Mouse (Mus musculus): Measurements from ENCODE around the gene Adcy3. TPM values are rescaled to one million over a fixed set of nuclear protein-coding genes. Genes with fewer than 3 reads are reported as not detected.

The Adcy3 gene
- total and polyA plus RNA-seq, 3 experiments = 0.13 to 0.34 (median 0.13) TPM

DNA sequence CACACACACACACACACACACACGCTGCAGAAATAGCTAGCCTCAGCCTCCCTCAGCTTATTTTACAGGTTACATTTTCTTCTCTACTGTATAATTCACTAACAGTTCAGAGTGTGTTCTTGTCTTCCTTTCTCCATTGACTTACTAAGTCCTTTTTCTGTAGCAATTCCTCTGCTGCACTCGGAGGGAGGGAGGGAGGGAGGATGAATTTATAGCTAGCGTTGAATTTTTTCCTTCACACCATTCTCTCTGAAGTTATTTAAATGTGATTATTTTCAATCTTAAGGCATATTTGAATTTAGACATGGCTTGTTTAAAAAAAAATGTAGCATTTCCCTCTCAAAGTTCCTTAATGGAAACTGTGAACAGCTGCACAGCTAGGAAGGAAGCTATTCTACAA lies 15.8 kb upstream of the Adcy3 start:
- no peaks in the 10 kb centered on the region for H3K79me2 ChIP-seq (replicated peaks; ENCODE audit: control insufficient read depth, extremely low read depth, insufficient read depth, poor library complexity, severe bottlenecking)
- dilution Hi-C loops (cut with MboI; ENCODE audit: extremely low pct_ligation_motif_present, extremely low pct_unique_long_range_greater_than_20kb, low sequenced_read_pairs) = no loop called here
- peaks cover 3 to 37% of the 10 kb centered on the region in 2 experiments for H3K36me3 ChIP-seq (replicated peaks in 1 of 2; ENCODE audit: control insufficient read depth in 1 of 2, insufficient read depth in 1 of 2, low read length in 1 of 2)
- no peak for DNase-seq (ENCODE audit: extremely low read depth)
- no peak overlapping the region for H3K9ac ChIP-seq (ENCODE audit: insufficient read depth, low read depth)
- no peak for TF ChIP-seq ELF1 (IDR thresholded peaks at IDR 0.05; ENCODE audit: low read depth, low read length)
- TF ChIP-seq KAT2A (IDR thresholded peaks at IDR 0.05; ENCODE audit: insufficient replicate concordance, low read length) = no peak
- TF ChIP-seq IRF4 (IDR thresholded peaks at IDR 0.05; ENCODE audit: low read depth, low read length) = no peak
- no peak for TF ChIP-seq MAZ (IDR thresholded peaks at IDR 0.05; ENCODE audit: low read depth, low read length)
- no peak for TF ChIP-seq GABPA (IDR thresholded peaks at IDR 0.05; ENCODE audit: insufficient replicate concordance, low read depth, low read length)
- TF ChIP-seq MYC (IDR thresholded peaks at IDR 0.05; ENCODE audit: low read depth, low read length) = no peak
- no peak for TF ChIP-seq CHD1 (IDR thresholded peaks at IDR 0.05; ENCODE audit: low read depth, low read length)
- TF ChIP-seq TCF12 (IDR thresholded peaks at IDR 0.05; ENCODE audit: low read depth, low read length) = no peak
- no peak for TF ChIP-seq NELFE (IDR thresholded peaks at IDR 0.05; ENCODE audit: low read depth, low read length)
- TF ChIP-seq RAD21 (IDR thresholded peaks at IDR 0.05; ENCODE audit: low read depth, low read length) = no peak
- TF ChIP-seq SMC3 (IDR thresholded peaks at IDR 0.05; ENCODE audit: low read depth, low read length) = no peak
- H3K4me1 ChIP-seq (ENCODE audit: control insufficient read depth in 1 of 2, insufficient read depth in 2 of 2) = peaks cover 0 to 8% of the 10 kb centered on the region in 2 experiments; a peak in 2 of 4 replicates
- H3K27ac ChIP-seq (ENCODE audit: insufficient read depth, low read depth) = no peak overlapping the region
- no peak overlapping the region for H3K4me3 ChIP-seq (replicated peaks in 1 of 3; ENCODE audit: low read depth in 2 of 3, low read length in 2 of 3, poor library complexity in 1 of 3)
- no peak overlapping the region for H3K4me2 ChIP-seq (ENCODE audit: insufficient read depth, low read depth, poor library complexity, severe bottlenecking)
- no peaks in the 10 kb centered on the region for H3K27me3 ChIP-seq (replicated peaks)
- H3K9me3 ChIP-seq (replicated peaks; ENCODE audit: low read length) = no peaks in the 10 kb centered on the region
- in situ Hi-C loops (cut with MboI; ENCODE audit: low pct_ligation_motif_present, low pct_unique_long_range_greater_than_20kb, low sequenced_read_pairs) = no loop called here

DNA sequence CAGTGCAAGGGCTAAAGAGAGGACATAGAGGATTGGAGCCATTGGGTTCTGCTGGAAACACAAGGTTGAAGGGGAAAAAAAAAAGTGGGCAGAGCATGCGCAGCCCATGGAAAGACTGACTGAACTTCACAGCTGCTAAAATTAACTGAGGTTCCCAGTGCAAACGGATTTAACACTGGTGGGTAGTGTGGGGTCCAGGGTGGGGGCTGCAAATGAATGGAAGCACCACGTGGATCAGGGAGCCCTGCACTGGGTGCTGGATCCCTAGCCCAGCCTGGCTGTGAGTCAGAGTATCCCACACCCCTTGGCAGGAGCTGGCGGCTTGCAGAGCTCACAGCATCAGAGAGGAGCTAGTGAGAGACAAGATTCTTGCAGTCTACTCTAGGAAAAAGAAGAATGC lies 15.3 kb upstream of the Adcy3 start:
- H3K36me3 ChIP-seq (replicated peaks in 1 of 2; ENCODE audit: control insufficient read depth in 1 of 2, insufficient read depth in 1 of 2, low read length in 1 of 2) = peaks cover 0 to 32% of the 10 kb centered on the region in 2 experiments
- no peak overlapping the region for H3K4me2 ChIP-seq (ENCODE audit: insufficient read depth, low read depth, poor library complexity, severe bottlenecking)
- H3K27me3 ChIP-seq (replicated peaks) = no peaks in the 10 kb centered on the region
- H3K4me3 ChIP-seq (replicated peaks in 1 of 3; ENCODE audit: low read depth in 2 of 3, low read length in 2 of 3, poor library complexity in 1 of 3) = no peak overlapping the region
- DNase-seq (ENCODE audit: extremely low read depth) = no peak
- H3K9ac ChIP-seq (ENCODE audit: insufficient read depth, low read depth) = no peak overlapping the region
- H3K27ac ChIP-seq (ENCODE audit: insufficient read depth, low read depth) = no peak overlapping the region
- TF ChIP-seq POLR2A (IDR thresholded peaks at IDR 0.05; ENCODE audit: low read depth, low read length) (no peak), CHD1 (IDR thresholded peaks at IDR 0.05; ENCODE audit: low read depth, low read length) (no peak), RAD21 (IDR thresholded peaks at IDR 0.05; ENCODE audit: low read depth, low read length) (no peak), ZMIZ1 (IDR thresholded peaks at IDR 0.05; ENCODE audit: low read depth, low read length) (no peak), SMC3 (IDR thresholded peaks at IDR 0.05; ENCODE audit: low read depth, low read length) (no peak), MAFK (IDR thresholded peaks at IDR 0.05; ENCODE audit: insufficient replicate concordance, low read length) (no peak), GABPA (IDR thresholded peaks at IDR 0.05; ENCODE audit: insufficient replicate concordance, low read depth, low read length) (no peak), TBP (conservative IDR thresholded peaks at IDR 0.05; ENCODE audit: low read depth, low read length) (no peak), MYC (IDR thresholded peaks at IDR 0.05; ENCODE audit: low read depth, low read length) (no peak), ELF1 (IDR thresholded peaks at IDR 0.05; ENCODE audit: low read depth, low read length) (no peak), BHLHE40 (IDR thresholded peaks at IDR 0.05; ENCODE audit: low read depth, low read length) (no peak), MAZ (IDR thresholded peaks at IDR 0.05; ENCODE audit: low read depth, low read length) (no peak), MXI1 (IDR thresholded peaks at IDR 0.05; ENCODE audit: low read depth, low read length) (no peak), HCFC1 (IDR thresholded peaks at IDR 0.05; ENCODE audit: low read depth, low read length) (no peak)
- H3K79me2 ChIP-seq (replicated peaks; ENCODE audit: control insufficient read depth, extremely low read depth, insufficient read depth, poor library complexity, severe bottlenecking) = no peaks in the 10 kb centered on the region
- dilution Hi-C loops (cut with MboI; ENCODE audit: extremely low pct_ligation_motif_present, extremely low pct_unique_long_range_greater_than_20kb, low sequenced_read_pairs) (no loop called here), in situ Hi-C loops (cut with MboI; ENCODE audit: low pct_ligation_motif_present, low pct_unique_long_range_greater_than_20kb, low sequenced_read_pairs) (no loop called here)
- H3K9me3 ChIP-seq (replicated peaks; ENCODE audit: low read length) = no peaks in the 10 kb centered on the region
- H3K4me1 ChIP-seq (ENCODE audit: control insufficient read depth in 1 of 2, insufficient read depth in 2 of 2) = peaks cover 0 to 9% of the 10 kb centered on the region in 2 experiments; a peak in 2 of 4 replicates

Data from CH12.LX (cell line).